Mouse (Mus musculus) CH12.LX (cell line): Measurements from ENCODE around the gene Cd247. TPM values are rescaled to one million over a fixed set of nuclear protein-coding genes. Genes with fewer than 3 reads are reported as not detected.

Experiments used
- DNase-seq: peaks from one replicate; pipeline ENCODE4 v3.0.0-alpha.2; 2013; ENCODE audit errors: extremely low read depth
- H3K27ac ChIP-seq: 2 replicates; pipeline ENCODE4 v1.5.1; 2012; ENCODE audit warnings: low read depth, mild to moderate bottlenecking, control low read depth, moderate library complexity; ENCODE audit not compliant: insufficient read depth
- H3K27me3 ChIP-seq: replicated peaks from 2 replicates; pipeline ENCODE3; 2012; ENCODE audit warnings: inconsistent platforms
- H3K36me3 ChIP-seq, 2 experiments: replicated peaks in 1 of 2; 2 replicates each; pipeline versions ENCODE3 to v1.6.1; 2012; ENCODE audit warnings: inconsistent platforms in 1 of 2, low read length in 1 of 2, mild to moderate bottlenecking in 1 of 2, mixed read lengths in 1 of 2, moderate library complexity in 1 of 2; ENCODE audit not compliant: control insufficient read depth in 1 of 2, insufficient read depth in 1 of 2
- H3K4me1 ChIP-seq, 2 experiments: 2 replicates each; pipeline ENCODE4 v1.6.1; 2012; ENCODE audit warnings: inconsistent platforms in 1 of 2, moderate library complexity in 1 of 2; ENCODE audit not compliant: insufficient read depth in 2 of 2, control insufficient read depth in 1 of 2
- H3K4me2 ChIP-seq: 2 replicates; pipeline ENCODE4 v1.6.1; 2012; ENCODE audit warnings: low read depth, mild to moderate bottlenecking, control low read depth; ENCODE audit not compliant: poor library complexity, insufficient read depth, severe bottlenecking
- H3K4me3 ChIP-seq, 3 experiments: fragments of 150-350 bp in 1 of 3; sonication (generic) in 1 of 3; replicated peaks in 1 of 3; 2 replicates each; pipeline versions ENCODE3 to v1.5.1; 2011 to 2012; ENCODE audit warnings: low read depth in 2 of 3, low read length in 2 of 3, mild to moderate bottlenecking in 2 of 3, moderate library complexity in 2 of 3, control low read depth in 1 of 3, improper control_type of control experiment in 1 of 3, inconsistent platforms in 1 of 3, mixed read lengths in 1 of 3; ENCODE audit not compliant: poor library complexity in 1 of 3
- H3K79me2 ChIP-seq: replicated peaks from 2 replicates; pipeline ENCODE4 v1.6.1; 2012; ENCODE audit warnings: mild to moderate bottlenecking, moderate library complexity; ENCODE audit not compliant: control insufficient read depth, poor library complexity, insufficient read depth, severe bottlenecking; ENCODE audit errors: extremely low read depth
- H3K9ac ChIP-seq: 2 replicates; pipeline ENCODE4 v1.6.1; 2012; ENCODE audit warnings: low read depth, mild to moderate bottlenecking, control low read depth, moderate library complexity; ENCODE audit not compliant: insufficient read depth
- H3K9me3 ChIP-seq: replicated peaks from 2 replicates; pipeline ENCODE3; 2012; ENCODE audit warnings: low read length, inconsistent platforms, mixed read lengths
- BHLHE40 ChIP-seq: IDR thresholded peaks from 2 replicates; pipeline ENCODE4 v1.6.1; 2011; ENCODE audit warnings: mild to moderate bottlenecking, low read depth, low read length, improper control_type of control experiment
- CHD1 ChIP-seq: IDR thresholded peaks from 2 replicates; pipeline ENCODE4 v1.6.1; 2012; ENCODE audit warnings: low read depth, low read length, improper control_type of control experiment, inconsistent platforms
- CTCF ChIP-seq, 2 experiments: IDR thresholded peaks in 1 of 2; conservative IDR thresholded peaks in 1 of 2; 2 replicates each; pipeline ENCODE4 v1.5.1; 2011 to 2012; ENCODE audit warnings: low read depth in 2 of 2, low read length in 2 of 2, improper control_type of control experiment in 1 of 2, inconsistent platforms in 1 of 2, mild to moderate bottlenecking in 1 of 2, moderate library complexity in 1 of 2
- EP300 ChIP-seq: IDR thresholded peaks from 2 replicates; pipeline ENCODE4 v1.6.1; 2011; ENCODE audit warnings: low read length, improper control_type of control experiment
- HCFC1 ChIP-seq: IDR thresholded peaks from 2 replicates; pipeline ENCODE4 v1.6.1; 2012; ENCODE audit warnings: low read depth, mild to moderate bottlenecking, inconsistent platforms, low read length, improper control_type of control experiment
- IRF4 ChIP-seq: IDR thresholded peaks from 2 replicates; pipeline ENCODE4 v1.6.1; 2014; ENCODE audit warnings: low read depth, mild to moderate bottlenecking, inconsistent platforms, low read length, improper control_type of control experiment
- JUND ChIP-seq: conservative IDR thresholded peaks from 2 replicates; pipeline ENCODE4 v1.6.1; 2011; ENCODE audit warnings: low read depth, low read length, improper control_type of control experiment
- MAFK ChIP-seq: IDR thresholded peaks from 2 replicates; pipeline ENCODE4 v1.6.1; 2011; ENCODE audit warnings: low read length, improper control_type of control experiment; ENCODE audit not compliant: insufficient replicate concordance
- MAX ChIP-seq: IDR thresholded peaks from 2 replicates; pipeline ENCODE4 v1.6.1; 2011; ENCODE audit warnings: low read length, improper control_type of control experiment
- MAZ ChIP-seq: IDR thresholded peaks from 2 replicates; pipeline ENCODE4 v1.6.1; 2012; ENCODE audit warnings: low read depth, mild to moderate bottlenecking, inconsistent platforms, low read length, improper control_type of control experiment, moderate library complexity
- MEF2A ChIP-seq: IDR thresholded peaks from 2 replicates; pipeline ENCODE4 v1.6.1; 2014; ENCODE audit warnings: low read depth, mild to moderate bottlenecking, inconsistent platforms, low read length, improper control_type of control experiment, borderline replicate concordance
- MXI1 ChIP-seq: IDR thresholded peaks from 2 replicates; pipeline ENCODE4 v1.6.1; 2011; ENCODE audit warnings: mild to moderate bottlenecking, low read depth, low read length, improper control_type of control experiment
- MYC ChIP-seq: IDR thresholded peaks from 2 replicates; pipeline ENCODE4 v1.6.1; 2011; ENCODE audit warnings: low read depth, mild to moderate bottlenecking, improper control_type of control experiment, low read length
- NELFE ChIP-seq: IDR thresholded peaks from 2 replicates; pipeline ENCODE4 v1.6.1; 2011; ENCODE audit warnings: low read depth, low read length, improper control_type of control experiment
- NRF1 ChIP-seq: IDR thresholded peaks from 2 replicates; pipeline ENCODE4 v1.6.1; 2014; ENCODE audit warnings: low read depth, mild to moderate bottlenecking, inconsistent platforms, low read length, improper control_type of control experiment, moderate library complexity
- POLR2AphosphoS2 ChIP-seq: IDR thresholded peaks from 2 replicates; pipeline ENCODE4 v1.6.1; 2011; ENCODE audit warnings: low read depth, low read length, improper control_type of control experiment
- RAD21 ChIP-seq: IDR thresholded peaks from 2 replicates; pipeline ENCODE4 v1.6.1; 2011; ENCODE audit warnings: low read depth, mild to moderate bottlenecking, low read length, improper control_type of control experiment, moderate library complexity
- SIN3A ChIP-seq: IDR thresholded peaks from 2 replicates; pipeline ENCODE4 v1.6.1; 2012; ENCODE audit warnings: low read length, improper control_type of control experiment, inconsistent platforms
- SMC3 ChIP-seq: IDR thresholded peaks from 2 replicates; pipeline ENCODE4 v1.6.1; 2011; ENCODE audit warnings: low read depth, low read length, improper control_type of control experiment
- TBP ChIP-seq: conservative IDR thresholded peaks from 2 replicates; pipeline ENCODE4 v1.6.1; 2011; ENCODE audit warnings: low read depth, low read length, improper control_type of control experiment
- TCF12 ChIP-seq: IDR thresholded peaks from 2 replicates; pipeline ENCODE4 v1.6.1; 2014; ENCODE audit warnings: low read depth, mild to moderate bottlenecking, inconsistent platforms, low read length, improper control_type of control experiment
- USF2 ChIP-seq: conservative IDR thresholded peaks from 2 replicates; pipeline ENCODE4 v1.6.1; 2011; ENCODE audit warnings: low read depth, low read length, improper control_type of control experiment
- ZC3H11A ChIP-seq: IDR thresholded peaks from 2 replicates; pipeline ENCODE4 v1.6.1; 2012; ENCODE audit warnings: low read depth, mild to moderate bottlenecking, inconsistent platforms, low read length, improper control_type of control experiment
- ZNF384 ChIP-seq: IDR thresholded peaks from 2 replicates; pipeline ENCODE4 v1.6.1; 2012; ENCODE audit warnings: low read depth, low read length, improper control_type of control experiment, inconsistent platforms
- dilution Hi-C: fragments of 300-500 bp; cut with MboI; formaldehyde crosslinking; loops from 2 replicates; pipeline ENCODE4 v1.14.3; 2020; ENCODE audit warnings: low sequenced_read_pairs; ENCODE audit not compliant: extremely low pct_unique_long_range_greater_than_20kb, extremely low pct_ligation_motif_present
- in situ Hi-C: fragments of 300-500 bp; cut with MboI; formaldehyde crosslinking; loops from 3 replicates; pipeline ENCODE4 v1.14.3; 2019; ENCODE audit warnings: low sequenced_read_pairs, low pct_ligation_motif_present, low pct_unique_long_range_greater_than_20kb, mixed read lengths
- polyA plus RNA-seq: library from polyadenylated mRNA; unstranded; fragments of >175 nt; gene quantifications from 2 replicates; pipeline ENCODE4 v1.2.1, GENCODE M21; 2012; ENCODE audit warnings: low read depth; ENCODE audit not compliant: insufficient read length
- total RNA-seq, 2 experiments: library from RNA; depleted of rRNA; stranded (reverse); fragments of 300-350 nt in 1 of 2; fragments of >200 nt in 1 of 2; gene quantifications; 2 replicates each; pipeline ENCODE4 v1.2.3; 2012 to 2014

The Cd247 gene
- total and polyA plus RNA-seq, 3 experiments: 1.3 to 2.0 TPM; not detected in 1

- H3K4me1 ChIP-seq: peaks cover 0 to 14% of the 10 kb centered on the region in 2 experiments; a peak in 2 of 4 replicates
- TF ChIP-seq MAZ: peak; percentile 29; the same call in 1 of the 2 replicates
- TF ChIP-seq ZC3H11A: peak; percentile 31; the same call in 1 of the 2 replicates
- no peak for TF ChIP-seq TBP
- TF ChIP-seq MXI1: no peak
- no peak for TF ChIP-seq NRF1
- no peak; the same call in 1 of the 2 replicates for TF ChIP-seq CHD1
- no peak for TF ChIP-seq USF2
- TF ChIP-seq HCFC1: no peak
- no peak for TF ChIP-seq MYC
- TF ChIP-seq ZNF384: peak; percentile 45; the same call in 1 of the 2 replicates
- TF ChIP-seq BHLHE40: no peak
- TF ChIP-seq SMC3: peak; percentile 80
- no peak for TF ChIP-seq NELFE
- no peak for TF ChIP-seq MAFK
- peak; percentile 14; the same call in 1 of the 2 replicates for TF ChIP-seq IRF4
- TF ChIP-seq TCF12: peak; percentile 42; the same call in 1 of the 2 replicates
- TF ChIP-seq CTCF (conservative IDR thresholded peaks at IDR 0.05 in 1 of 2, IDR thresholded peaks at IDR 0.05 in 1 of 2; ENCODE audit: low read depth in 2 of 2, low read length in 2 of 2): peak; percentile 54 to 88
- TF ChIP-seq SIN3A: no peak; the same call in 1 of the 2 replicates
- TF ChIP-seq MEF2A: no peak
- peak; percentile 79 for TF ChIP-seq RAD21
- no peak for TF ChIP-seq JUND
- no peak for TF ChIP-seq MAX
- H3K9me3 ChIP-seq: no peaks in the 10 kb centered on the region
- peak overlapping the region; percentile 25 to 55 (median 50) for H3K4me3 ChIP-seq
- in situ Hi-C loops (no loop called here), dilution Hi-C loops (no loop called here)
- peak; percentile 33 for DNase-seq
- H3K9ac ChIP-seq: peak overlapping the region; percentile 22
- H3K4me2 ChIP-seq: peak overlapping the region; percentile 71
- H3K27ac ChIP-seq: no peak overlapping the region
- H3K79me2 ChIP-seq: no peaks in the 10 kb centered on the region
- no peaks in the 10 kb centered on the region for H3K36me3 ChIP-seq
- no peaks in the 10 kb centered on the region for H3K27me3 ChIP-seq
Measured at GRCm38 (mm10) chr1:165780586-165781111, 7.8 kb upstream of the Cd247 start.

GRCm38 (mm10) chr1:165781426-165781825 lies 7.1 kb upstream of the Cd247 start:
- Histone ChIP-seq H3K4me3 (peak overlapping the region in 2 of 3 experiments; percentile 32 to 55), H3K27me3 (no peaks in the 10 kb centered on the region), H3K79me2 (no peaks in the 10 kb centered on the region), H3K4me1 (peaks cover 0 to 10% of the 10 kb centered on the region in 2 experiments; a peak in 2 of 4 replicates), H3K36me3 (no peaks in the 10 kb centered on the region), H3K27ac (no peak overlapping the region), H3K9ac (peak overlapping the region; percentile 22), H3K4me2 (peak overlapping the region; percentile 71), H3K9me3 (no peaks in the 10 kb centered on the region)
- DNase-seq: no peak
- in situ Hi-C loops (no loop called here), dilution Hi-C loops (no loop called here)
- TF ChIP-seq POLR2AphosphoS2: no peak
- no peak for TF ChIP-seq HCFC1
- peak; percentile 43 for TF ChIP-seq EP300
- TF ChIP-seq MAZ: 0 out of 2 replicates have a peak, but pooled peaks have one; percentile 21
